Mouse (Mus musculus): Measurements from ENCODE around the gene C130050O18Rik.

- no peak for TF ChIP-seq CTCF (IDR thresholded peaks at IDR 0.05; ENCODE audit: control insufficient read depth, insufficient read depth, insufficient read length)
- no peak for TF ChIP-seq MYOG (IDR thresholded peaks at IDR 0.05; ENCODE audit: control insufficient read depth, extremely low read depth, insufficient read length)
- TF ChIP-seq USF1 (IDR thresholded peaks at IDR 0.05; ENCODE audit: low read depth), result no peak
- TF ChIP-seq FOSL1 (IDR thresholded peaks at IDR 0.05; ENCODE audit: insufficient read depth, low read length, poor library complexity, severe bottlenecking), result no peak
These were observed 17.5 kb upstream of the C130050O18Rik start for GRCm38 (mm10) chr5:139387329-139388194.
